Mouse (Mus musculus): ENCODE measurements around the gene Slc22a16. TPM values are rescaled to one million over a fixed set of nuclear protein-coding genes. Genes with fewer than 3 reads are reported as not detected.

The Slc22a16 gene
- not detected in 2 replicates for polyA plus RNA-seq (2015; fragmentation: Nextera tagmentation; extraction: Ambion mirVana)

DNA sequence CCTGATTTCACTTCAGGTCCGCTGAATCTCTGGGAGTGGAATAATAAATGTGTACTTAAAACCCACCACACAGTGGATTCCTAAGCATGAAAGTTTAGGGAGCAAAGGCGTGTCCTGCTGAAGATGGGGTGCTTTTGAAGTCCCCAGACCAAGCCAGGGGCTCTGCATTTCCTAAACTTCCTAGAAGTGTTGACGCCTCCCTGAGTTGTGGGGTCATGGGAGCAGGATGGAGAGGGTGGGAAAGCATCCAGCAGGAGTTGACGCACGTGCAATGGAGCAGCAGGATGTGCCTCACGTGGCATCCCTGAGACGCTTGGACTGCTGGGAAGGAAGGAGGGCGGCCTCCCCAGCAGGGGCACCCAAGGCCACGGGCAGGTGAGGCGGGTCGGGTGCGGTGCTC lies at the start of gene Slc22a16:
TSS of gene Slc22a16 (plus strand) at position 301 of the 400 bp plus-strand sequence.
- 92% methylated on average over 12 of the region's 12 CpGs for WGBS
- H3K27ac ChIP-seq, result no peak within 1 kb of the TSS
- no peak for ATAC-seq

GRCm38 (mm10) chr10:40521579-40521978 lies 48.6 kb upstream of the Slc22a16 start:
- H3K9ac ChIP-seq (replicated peaks), result 0 out of 2 replicates have a peak overlapping the region, but pooled peaks have one; percentile 28

More for the DNA sequence above, at the start of gene Slc22a16:
- Histone ChIP-seq H3K9ac (replicated peaks) (no peak within 1 kb of the TSS), H3K4me3 (replicated peaks) (no peak within 1 kb of the TSS), H3K27me3 (no peaks in the 10 kb centered on the region), H3K36me3 (no peaks in the 10 kb centered on the region), H3K4me2 (replicated peaks) (no peak within 1 kb of the TSS), H3K4me1 (replicated peaks) (no peaks in the 10 kb centered on the region), H3K9me3 (peaks cover 3% of the 10 kb centered on the region; the same call in 1 of the 2 replicates)

DNA sequence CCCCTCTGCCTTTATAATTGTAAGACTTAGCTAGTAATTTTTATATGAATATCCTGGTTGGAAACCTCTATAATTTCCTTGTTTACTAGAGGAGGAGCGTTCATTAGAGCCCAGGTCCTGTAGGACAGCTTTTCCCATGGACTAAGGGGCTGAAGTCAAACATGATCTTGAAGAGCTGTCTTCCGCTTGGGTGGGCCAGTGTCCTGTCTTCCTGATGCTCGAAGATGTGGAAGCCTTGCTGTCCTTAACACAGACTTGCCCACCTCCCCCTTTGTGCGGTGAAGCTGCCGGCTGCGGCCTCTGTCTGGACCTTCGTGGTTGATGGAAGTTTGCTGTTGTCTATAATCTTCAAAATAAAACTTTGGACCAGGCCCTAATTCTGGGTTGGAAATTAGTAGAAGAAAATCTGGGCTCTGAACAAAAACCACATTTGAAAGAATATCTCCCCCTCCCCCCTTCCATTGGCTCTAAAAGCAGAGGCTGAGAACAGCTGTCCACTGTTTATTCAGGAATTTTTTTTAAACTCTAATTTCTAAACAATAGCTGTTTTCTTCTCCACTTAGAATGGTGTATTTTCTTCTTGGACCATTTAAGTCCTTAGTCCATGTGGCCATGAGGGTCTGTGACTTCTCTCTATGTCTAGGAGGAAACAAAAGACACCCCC lies 46.7 kb upstream of the Slc22a16 start:
- Histone ChIP-seq H3K27me3 (peaks cover 3% of the 10 kb centered on the region; the same call in 1 of the 2 replicates), H3K4me2 (replicated peaks) (no peak overlapping the region), H3K9me3 (no peaks in the 10 kb centered on the region), H3K4me1 (replicated peaks) (peaks cover 20% of the 10 kb centered on the region), H3K36me3 (no peaks in the 10 kb centered on the region), H3K9ac (replicated peaks) (no peak overlapping the region), H3K27ac (no peak overlapping the region), H3K4me3 (replicated peaks) (no peak overlapping the region)
- ATAC-seq, result no peak
- WGBS, result 67% methylated on average over 7 of the region's 7 CpGs

More at GRCm38 (mm10) chr10:40521579-40521978, 48.6 kb upstream of the Slc22a16 start:
- no peaks in the 10 kb centered on the region for H3K36me3 ChIP-seq
- WGBS, result 8% methylated on average over 12 of the region's 12 CpGs
- H3K27me3 ChIP-seq, result 0 out of 2 replicates have a peak, but pooled peaks cover 3% of the 10 kb centered on the region
- H3K4me3 ChIP-seq (replicated peaks), result 0 out of 2 replicates have a peak overlapping the region, but pooled peaks have one; percentile 8
- H3K27ac ChIP-seq, result peak overlapping the region; percentile 64; the same call in 1 of the 2 replicates
- peak overlapping the region; percentile 36 for H3K4me2 ChIP-seq (replicated peaks)
- no peaks in the 10 kb centered on the region for H3K9me3 ChIP-seq
- ATAC-seq, result peak; percentile 64
- H3K4me1 ChIP-seq (replicated peaks), result peaks cover 21% of the 10 kb centered on the region

- Histone ChIP-seq H3K36me3 (no peaks in the 10 kb centered on the region), H3K4me1 (replicated peaks) (peaks cover 16% of the 10 kb centered on the region), H3K27ac (no peak overlapping the region), H3K9ac (replicated peaks) (no peak overlapping the region), H3K4me2 (replicated peaks) (no peak overlapping the region), H3K9me3 (no peaks in the 10 kb centered on the region), H3K4me3 (replicated peaks) (no peak overlapping the region), H3K27me3 (peaks cover 3% of the 10 kb centered on the region; the same call in 1 of the 2 replicates)
- WGBS, result 69% methylated on average over 9 of the region's 9 CpGs
- ATAC-seq, result no peak
Measured at GRCm38 (mm10) chr10:40524032-40524806, 45.9 kb upstream of the Slc22a16 start.

- no peak overlapping the region for H3K9ac ChIP-seq (replicated peaks)
- H3K27me3 ChIP-seq, result peaks cover 3% of the 10 kb centered on the region; the same call in 1 of the 2 replicates
- WGBS, result 34% methylated on average over 10 of the region's 10 CpGs
- no peaks in the 10 kb centered on the region for H3K9me3 ChIP-seq
- H3K4me1 ChIP-seq (replicated peaks), result peaks cover 16% of the 10 kb centered on the region
- no peak for ATAC-seq
- no peaks in the 10 kb centered on the region for H3K36me3 ChIP-seq
- no peak overlapping the region for H3K4me3 ChIP-seq (replicated peaks)
- H3K4me2 ChIP-seq (replicated peaks), result no peak overlapping the region
- H3K27ac ChIP-seq, result no peak overlapping the region
Measured at GRCm38 (mm10) chr10:40524991-40525390, 45.1 kb upstream of the Slc22a16 start.

DNA sequence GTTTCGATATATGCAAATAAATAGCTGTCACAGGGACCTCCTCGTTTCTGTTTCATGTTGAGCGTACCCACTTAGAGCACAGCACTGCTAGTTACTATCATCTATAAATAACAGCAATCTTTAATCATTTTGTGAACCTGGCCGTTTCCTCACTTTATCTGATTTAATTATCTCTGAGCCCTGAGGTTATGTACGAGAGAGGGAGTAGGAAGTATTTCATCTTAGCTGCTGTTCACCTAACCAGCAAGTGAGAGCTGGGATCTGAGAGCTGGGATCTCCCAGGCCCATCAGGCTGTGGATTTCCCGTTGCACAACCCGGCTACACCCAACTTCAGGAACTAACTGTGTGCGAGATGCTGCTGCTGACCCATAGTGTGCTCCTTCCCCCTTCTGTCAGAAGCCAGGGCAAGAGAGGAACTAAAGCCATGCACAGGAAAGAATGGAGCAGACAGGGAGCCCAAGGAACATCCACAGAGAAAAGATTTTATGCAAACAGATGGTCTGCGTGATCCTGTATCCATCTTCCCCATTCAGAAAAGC lies 44.5 kb upstream of the Slc22a16 start:
- no peak overlapping the region for H3K27ac ChIP-seq
- H3K4me2 ChIP-seq (replicated peaks), result no peak overlapping the region
- no peak for ATAC-seq
- H3K36me3 ChIP-seq, result no peaks in the 10 kb centered on the region
- H3K9ac ChIP-seq (replicated peaks), result no peak overlapping the region
- H3K9me3 ChIP-seq, result no peaks in the 10 kb centered on the region
- peaks cover 16% of the 10 kb centered on the region for H3K4me1 ChIP-seq (replicated peaks)
- peaks cover 3% of the 10 kb centered on the region; the same call in 1 of the 2 replicates for H3K27me3 ChIP-seq
- WGBS, result 71% methylated on average over 9 of the region's 9 CpGs
- no peak overlapping the region for H3K4me3 ChIP-seq (replicated peaks)

GRCm38 (mm10) chr10:40526301-40526761 lies 43.8 kb upstream of the Slc22a16 start:
- 0 out of 2 replicates have a peak overlapping the region, but pooled peaks have one; percentile 10 for H3K9ac ChIP-seq (replicated peaks)
- H3K9me3 ChIP-seq, result no peaks in the 10 kb centered on the region
- no peak overlapping the region for H3K4me2 ChIP-seq (replicated peaks)
- H3K27ac ChIP-seq, result no peak overlapping the region
- H3K4me1 ChIP-seq (replicated peaks), result peaks cover 10% of the 10 kb centered on the region
- no peaks in the 10 kb centered on the region for H3K36me3 ChIP-seq
- no peak overlapping the region for H3K4me3 ChIP-seq (replicated peaks)
- ATAC-seq, result no peak
- H3K27me3 ChIP-seq, result peaks cover 3% of the 10 kb centered on the region; the same call in 1 of the 2 replicates
- 82% methylated on average over 8 of the region's 8 CpGs for WGBS

GRCm38 (mm10) chr10:40526986-40527385 lies 43.1 kb upstream of the Slc22a16 start:
- Histone ChIP-seq H3K4me1 (replicated peaks) (peaks cover 4% of the 10 kb centered on the region), H3K36me3 (no peaks in the 10 kb centered on the region), H3K27ac (no peak overlapping the region), H3K9ac (replicated peaks) (no peak overlapping the region), H3K4me3 (replicated peaks) (no peak overlapping the region), H3K4me2 (replicated peaks) (no peak overlapping the region), H3K9me3 (no peaks in the 10 kb centered on the region), H3K27me3 (peaks cover 3% of the 10 kb centered on the region; the same call in 1 of the 2 replicates)
- WGBS, result 75% methylated on average over 3 of the region's 3 CpGs
- ATAC-seq, result no peak

DNA sequence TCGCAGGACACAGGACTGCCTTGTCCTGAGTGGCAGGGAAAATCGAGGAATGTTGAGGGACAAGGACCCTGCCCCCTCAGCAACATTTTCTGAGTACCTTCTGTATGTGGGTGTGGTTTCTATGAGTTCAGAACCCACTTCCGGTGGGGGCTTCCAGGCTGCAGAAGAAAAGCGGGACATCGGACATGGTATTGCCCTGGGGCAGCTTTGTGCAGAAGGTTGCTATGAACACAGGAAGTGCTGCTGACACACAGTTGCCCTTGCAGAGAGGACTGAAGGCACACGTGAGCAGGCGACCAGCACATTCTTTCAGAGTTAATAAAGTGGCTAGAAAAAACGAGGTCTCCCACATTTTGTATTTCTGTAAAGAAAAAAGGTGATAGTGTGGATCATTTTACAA lies 42.6 kb upstream of the Slc22a16 start:
- WGBS, result 77% methylated on average over 8 of the region's 8 CpGs
- Histone ChIP-seq H3K4me1 (replicated peaks) (no peaks in the 10 kb centered on the region), H3K27ac (no peak overlapping the region), H3K36me3 (no peaks in the 10 kb centered on the region), H3K27me3 (peaks cover 3% of the 10 kb centered on the region; the same call in 1 of the 2 replicates), H3K9me3 (peaks cover 3% of the 10 kb centered on the region; the same call in 1 of the 2 replicates), H3K4me3 (replicated peaks) (no peak overlapping the region), H3K9ac (replicated peaks) (no peak overlapping the region), H3K4me2 (replicated peaks) (no peak overlapping the region)
- ATAC-seq, result no peak

- Histone ChIP-seq H3K9me3 (peaks cover 9% of the 10 kb centered on the region), H3K9ac (replicated peaks) (no peak overlapping the region), H3K4me1 (replicated peaks) (no peaks in the 10 kb centered on the region), H3K4me2 (replicated peaks) (no peak overlapping the region), H3K4me3 (replicated peaks) (no peak overlapping the region), H3K36me3 (no peaks in the 10 kb centered on the region), H3K27me3 (peaks cover 3% of the 10 kb centered on the region; the same call in 1 of the 2 replicates), H3K27ac (no peak overlapping the region)
- 0 out of 2 replicates have a peak, but pooled peaks have one; percentile 17 for ATAC-seq
- WGBS, result 52% methylated on average over 9 of the region's 10 CpGs
Measured at GRCm38 (mm10) chr10:40528668-40529067, 41.5 kb upstream of the Slc22a16 start.

GRCm38 (mm10) chr10:40529617-40530016 lies 40.5 kb upstream of the Slc22a16 start:
- H3K4me2 ChIP-seq (replicated peaks), result no peak overlapping the region
- no peak for ATAC-seq
- no peaks in the 10 kb centered on the region for H3K36me3 ChIP-seq
- H3K4me3 ChIP-seq (replicated peaks), result no peak overlapping the region
- peaks cover 3% of the 10 kb centered on the region; the same call in 1 of the 2 replicates for H3K27me3 ChIP-seq
- no peaks in the 10 kb centered on the region for H3K4me1 ChIP-seq (replicated peaks)
- peaks cover 9% of the 10 kb centered on the region for H3K9me3 ChIP-seq
- no peak overlapping the region for H3K27ac ChIP-seq
- WGBS, result 64% methylated on average over 6 of the region's 6 CpGs
- H3K9ac ChIP-seq (replicated peaks), result no peak overlapping the region
